Mouse (Mus musculus): ENCODE data around the gene Tnrc6b. TPM values are rescaled to one million over a fixed set of nuclear protein-coding genes. Genes with fewer than 3 reads are reported as not detected.

Gene Tnrc6b
- 29.5 and 37.0 TPM in 2 replicates for total RNA-seq (2012; rRNA removed)

GRCm38 (mm10) chr15:80710608-80711363 lies at the start of gene Tnrc6b:
Tnrc6b (plus strand) TSS chr15:80711313.
- H3K4me3 ChIP-seq (ENCODE audit: insufficient read depth in 1 of 2, low read depth in 1 of 2, low read length in 2 of 2, poor library complexity in 1 of 2, severe bottlenecking in 1 of 2), result peak within 1 kb of the TSS; percentile 82 to 99
- in situ Hi-C loops (cut with MboI; ENCODE audit: low sequenced_read_pairs in 2 of 2, unreplicated experiment in 2 of 2), result no loop called here
- H3K4me1 ChIP-seq (ENCODE audit: control insufficient read depth in 2 of 2, insufficient read depth in 2 of 2, low read length in 2 of 2, poor library complexity in 1 of 2), result peaks cover 0 to 3% of the 10 kb centered on the region in 2 experiments; a peak in 1 of 4 replicates
- H3K9me3 ChIP-seq (ENCODE audit: control insufficient read depth, insufficient read depth, low read depth, low read length), result no peaks in the 10 kb centered on the region
- H3K9ac ChIP-seq (ENCODE audit: insufficient read depth, low read depth, low read length, poor library complexity, severe bottlenecking), result peak within 1 kb of the TSS; percentile 86
- DNase-seq (ENCODE audit: low read depth, low spot score), result peak; percentile 98
- no peaks in the 10 kb centered on the region for H3K36me3 ChIP-seq (ENCODE audit: control insufficient read depth, insufficient read depth, low read length, poor library complexity, severe bottlenecking)
- TF ChIP-seq MAFK (IDR thresholded peaks at IDR 0.05; ENCODE audit: insufficient read depth, low read depth, low read length) (no peak), CHD2 (IDR thresholded peaks at IDR 0.05; ENCODE audit: low read depth, low read length) (peak; percentile 93)
- peak within 1 kb of the TSS; percentile 45; the same call in 1 of the 2 replicates for H3K27ac ChIP-seq (ENCODE audit: insufficient read depth, low read depth, low read length, poor library complexity, severe bottlenecking)

GRCm38 (mm10) chr15:80664444-80664843 lies 46.7 kb upstream of the Tnrc6b start:
- Histone ChIP-seq H3K9ac (ENCODE audit: insufficient read depth, low read depth, low read length, poor library complexity, severe bottlenecking) (no peak overlapping the region), H3K36me3 (ENCODE audit: control insufficient read depth, insufficient read depth, low read length, poor library complexity, severe bottlenecking) (no peaks in the 10 kb centered on the region), H3K4me3 (ENCODE audit: insufficient read depth in 1 of 2, low read depth in 1 of 2, low read length in 2 of 2, poor library complexity in 1 of 2, severe bottlenecking in 1 of 2) (no peak overlapping the region), H3K27ac (ENCODE audit: insufficient read depth, low read depth, low read length, poor library complexity, severe bottlenecking) (no peak overlapping the region), H3K4me1 (ENCODE audit: control insufficient read depth in 2 of 2, insufficient read depth in 2 of 2, low read length in 2 of 2, poor library complexity in 1 of 2) (no peaks in the 10 kb centered on the region), H3K9me3 (ENCODE audit: control insufficient read depth, insufficient read depth, low read depth, low read length) (no peaks in the 10 kb centered on the region)
- no peak for DNase-seq (ENCODE audit: low read depth, low spot score)
- in situ Hi-C loops (cut with MboI; ENCODE audit: low sequenced_read_pairs in 2 of 2, unreplicated experiment in 2 of 2), result no loop called here
- TF ChIP-seq HCFC1 (IDR thresholded peaks at IDR 0.05; ENCODE audit: borderline replicate concordance, insufficient read depth, low read length) (no peak), MAFK (IDR thresholded peaks at IDR 0.05; ENCODE audit: insufficient read depth, low read depth, low read length) (no peak), ZNF384 (IDR thresholded peaks at IDR 0.05; ENCODE audit: low read depth, low read length) (no peak), CHD2 (IDR thresholded peaks at IDR 0.05; ENCODE audit: low read depth, low read length) (no peak), ZC3H11A (IDR thresholded peaks at IDR 0.05; ENCODE audit: borderline replicate concordance, low read depth, low read length) (no peak)

GRCm38 (mm10) chr15:80671295-80672252 lies 39.5 kb upstream of the Tnrc6b start, which contains the start of gene Fam83f:
Fam83f (plus strand) TSS chr15:80671847.
- peak within 1 kb of the TSS; percentile 62 to 63 for H3K4me3 ChIP-seq (ENCODE audit: insufficient read depth in 1 of 2, low read depth in 1 of 2, low read length in 2 of 2, poor library complexity in 1 of 2, severe bottlenecking in 1 of 2)
- peak within 1 kb of the TSS; percentile 28; the same call in 1 of the 2 replicates for H3K9ac ChIP-seq (ENCODE audit: insufficient read depth, low read depth, low read length, poor library complexity, severe bottlenecking)
- no peak for TF ChIP-seq MAFK (IDR thresholded peaks at IDR 0.05; ENCODE audit: insufficient read depth, low read depth, low read length)
- TF ChIP-seq ZC3H11A (IDR thresholded peaks at IDR 0.05; ENCODE audit: borderline replicate concordance, low read depth, low read length), result no peak
- no peak for TF ChIP-seq CHD2 (IDR thresholded peaks at IDR 0.05; ENCODE audit: low read depth, low read length)
- no peak within 1 kb of the TSS for H3K27ac ChIP-seq (ENCODE audit: insufficient read depth, low read depth, low read length, poor library complexity, severe bottlenecking)
- DNase-seq (ENCODE audit: low read depth, low spot score), result no peak
- in situ Hi-C loops (cut with MboI; ENCODE audit: low sequenced_read_pairs in 2 of 2, unreplicated experiment in 2 of 2), result no loop called here
- no peaks in the 10 kb centered on the region; a peak in 1 of 4 replicates for H3K4me1 ChIP-seq (ENCODE audit: control insufficient read depth in 2 of 2, insufficient read depth in 2 of 2, low read length in 2 of 2, poor library complexity in 1 of 2)
- no peaks in the 10 kb centered on the region for H3K9me3 ChIP-seq (ENCODE audit: control insufficient read depth, insufficient read depth, low read depth, low read length)
- H3K36me3 ChIP-seq (ENCODE audit: control insufficient read depth, insufficient read depth, low read length, poor library complexity, severe bottlenecking), result no peaks in the 10 kb centered on the region

GRCm38 (mm10) chr15:80672810-80673209 lies 38.3 kb upstream of the Tnrc6b start:
- no peak for DNase-seq (ENCODE audit: low read depth, low spot score)
- no peaks in the 10 kb centered on the region for H3K9me3 ChIP-seq (ENCODE audit: control insufficient read depth, insufficient read depth, low read depth, low read length)
- no peak overlapping the region for H3K9ac ChIP-seq (ENCODE audit: insufficient read depth, low read depth, low read length, poor library complexity, severe bottlenecking)
- no peaks in the 10 kb centered on the region; a peak in 1 of 4 replicates for H3K4me1 ChIP-seq (ENCODE audit: control insufficient read depth in 2 of 2, insufficient read depth in 2 of 2, low read length in 2 of 2, poor library complexity in 1 of 2)
- H3K36me3 ChIP-seq (ENCODE audit: control insufficient read depth, insufficient read depth, low read length, poor library complexity, severe bottlenecking), result no peaks in the 10 kb centered on the region
- no peak overlapping the region for H3K4me3 ChIP-seq (ENCODE audit: insufficient read depth in 1 of 2, low read depth in 1 of 2, low read length in 2 of 2, poor library complexity in 1 of 2, severe bottlenecking in 1 of 2)
- TF ChIP-seq HCFC1 (IDR thresholded peaks at IDR 0.05; ENCODE audit: borderline replicate concordance, insufficient read depth, low read length) (no peak), MAFK (IDR thresholded peaks at IDR 0.05; ENCODE audit: insufficient read depth, low read depth, low read length) (no peak), ZC3H11A (IDR thresholded peaks at IDR 0.05; ENCODE audit: borderline replicate concordance, low read depth, low read length) (no peak), ZNF384 (IDR thresholded peaks at IDR 0.05; ENCODE audit: low read depth, low read length) (no peak), CHD2 (IDR thresholded peaks at IDR 0.05; ENCODE audit: low read depth, low read length) (no peak)
- no peak overlapping the region for H3K27ac ChIP-seq (ENCODE audit: insufficient read depth, low read depth, low read length, poor library complexity, severe bottlenecking)
- in situ Hi-C loops (cut with MboI; ENCODE audit: low sequenced_read_pairs in 2 of 2, unreplicated experiment in 2 of 2), result no loop called here

All from ES-E14 (cell line).